Mouse (Mus musculus) C3H10T1/2 (cell line): Measurements from ENCODE around the gene Sac3d1. TPM values are rescaled to one million over a fixed set of nuclear protein-coding genes. Genes with fewer than 3 reads are reported as not detected.

ENCODE experiments used
- polyA plus RNA-seq, 2 experiments: library from polyadenylated mRNA; unstranded; fragments of >200 nt; fragmentation: generic; extraction: Trizol; gene quantifications; one replicate each; pipeline ENCODE4 v1.2.1; 2012; ENCODE audit warnings: missing spikeins in 2 of 2

The Sac3d1 gene
- polyA plus RNA-seq, result 10 to 100 TPM; 28.4 to 46.8 TPM

DNA sequence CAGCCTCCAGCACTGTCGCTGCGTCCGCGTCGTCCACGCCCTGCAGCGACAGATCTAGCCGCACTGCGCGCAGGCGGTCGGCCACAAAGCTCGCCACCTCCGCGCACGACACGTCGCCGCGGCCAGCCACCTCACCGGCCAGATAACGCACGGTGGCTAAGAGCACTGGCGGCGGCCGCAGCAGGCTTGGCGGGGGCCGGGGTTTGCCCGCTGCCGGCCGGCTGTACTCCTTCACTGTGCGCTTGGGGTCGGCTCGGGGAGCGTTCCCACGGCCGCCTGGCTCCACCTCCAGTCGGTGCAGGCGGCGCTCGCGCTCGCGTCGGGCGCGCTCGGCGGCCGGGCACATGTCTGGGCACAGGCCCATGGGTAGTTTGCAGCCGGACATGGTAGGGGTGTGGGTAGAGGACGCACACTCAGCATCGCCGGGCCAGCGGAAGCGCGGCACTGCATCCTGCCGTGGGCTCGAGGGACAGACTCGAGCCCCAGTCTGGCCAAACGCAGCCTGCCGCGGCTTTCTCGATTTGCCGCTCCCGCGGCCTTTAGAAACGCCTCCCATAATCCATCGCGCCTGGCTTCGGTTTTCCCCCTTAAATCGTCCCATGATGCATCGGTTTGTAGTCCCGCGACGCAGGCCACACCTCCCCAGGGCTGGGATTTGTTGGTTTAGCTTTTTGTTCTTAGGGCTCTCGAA, at the start of gene Sac3d1:
TSS of gene Sac3d1 (minus strand) at position 665 of the 691 bp plus-strand sequence.

DNA sequence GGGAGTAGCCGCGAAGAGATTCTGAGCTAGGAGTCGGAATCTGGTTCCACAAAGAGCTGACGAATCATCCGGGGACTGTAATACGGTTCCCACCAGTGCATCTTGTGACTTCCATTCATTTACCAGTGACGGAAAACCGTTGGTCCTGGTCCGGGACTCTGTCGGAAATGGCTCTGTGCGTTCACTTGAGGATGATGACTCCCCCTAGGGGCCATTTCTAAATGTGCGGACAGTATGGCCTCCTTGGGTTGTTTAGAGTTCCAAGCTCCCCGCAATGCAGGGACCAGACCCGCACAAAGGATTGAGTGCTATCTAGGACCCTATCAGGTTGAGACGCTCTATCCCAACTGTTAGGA, 22.9 kb upstream of the Sac3d1 start, which contains the start of gene Arl2:
TSS of gene Arl2 (minus strand) at position 155 of the 356 bp plus-strand sequence.

DNA sequence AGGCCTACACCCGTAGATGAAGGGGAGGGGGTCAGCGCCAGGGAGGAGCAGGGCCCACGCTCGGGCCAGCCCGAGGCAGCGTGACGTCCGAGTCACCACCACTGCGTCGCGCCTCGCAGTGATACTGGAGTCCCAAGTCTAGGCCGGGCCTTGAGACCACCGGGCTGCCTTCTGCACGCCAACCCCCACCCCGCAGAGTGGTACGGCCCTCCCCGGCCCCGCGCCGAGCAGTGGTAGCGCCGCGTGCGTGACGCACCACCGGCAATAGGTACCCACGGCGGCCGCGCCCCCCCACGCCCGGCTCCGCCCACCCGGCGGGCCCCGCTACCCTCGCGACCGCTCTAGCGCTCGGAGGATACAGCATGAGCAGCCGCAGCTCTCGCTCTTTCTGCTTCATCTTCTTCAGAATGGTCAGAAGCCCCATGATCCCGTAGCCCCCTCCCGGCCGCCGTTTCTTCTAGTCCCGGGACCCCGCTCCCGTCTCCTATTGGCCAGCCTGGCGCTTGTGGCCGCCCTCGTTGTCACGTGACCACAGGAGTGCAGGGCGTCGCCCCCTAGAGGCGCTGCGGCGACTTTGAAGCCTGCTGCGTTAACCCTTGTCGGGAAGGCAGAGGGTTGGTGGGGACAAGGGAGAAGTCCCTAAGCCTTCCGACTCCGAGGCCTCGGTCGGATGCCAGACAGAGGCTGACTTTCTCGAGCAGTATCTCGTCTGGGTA, 22.4 kb upstream of the Sac3d1 start, which contains the start of gene Batf2:
TSS of gene Batf2 (plus strand) at position 306 of the 716 bp plus-strand sequence.

DNA sequence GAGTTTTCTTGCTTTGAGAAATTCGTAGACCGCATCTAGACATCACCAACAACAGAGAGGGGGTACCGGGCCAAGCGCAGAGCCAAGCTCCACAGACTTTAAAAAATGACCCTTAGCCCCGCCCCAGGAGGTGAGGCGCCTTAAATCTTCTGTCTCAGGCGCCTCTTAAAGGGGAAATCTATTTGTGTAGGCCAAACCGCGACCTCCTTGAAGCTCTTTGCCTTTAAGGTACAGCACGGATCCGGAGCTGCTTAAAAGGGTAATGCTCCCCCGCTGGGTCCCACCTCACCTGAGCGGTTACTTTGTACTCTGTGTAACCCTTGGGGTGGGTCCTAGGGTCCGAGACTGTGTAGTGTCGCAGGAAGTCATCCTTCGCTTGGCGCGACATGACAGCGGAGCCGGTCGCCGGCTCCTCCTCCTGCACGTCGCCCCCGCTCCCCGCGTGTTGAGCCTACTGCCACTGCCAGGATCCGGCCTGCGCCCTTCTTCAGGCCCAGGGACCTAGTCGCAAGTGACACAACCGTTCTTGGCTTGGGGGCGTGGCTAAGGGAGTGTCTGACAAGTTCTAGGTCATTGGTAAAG, 9.4 kb upstream of the Sac3d1 start, which contains the start of gene Snx15:
TSS of gene Snx15 (minus strand) at position 545 of the 582 bp plus-strand sequence.

DNA sequence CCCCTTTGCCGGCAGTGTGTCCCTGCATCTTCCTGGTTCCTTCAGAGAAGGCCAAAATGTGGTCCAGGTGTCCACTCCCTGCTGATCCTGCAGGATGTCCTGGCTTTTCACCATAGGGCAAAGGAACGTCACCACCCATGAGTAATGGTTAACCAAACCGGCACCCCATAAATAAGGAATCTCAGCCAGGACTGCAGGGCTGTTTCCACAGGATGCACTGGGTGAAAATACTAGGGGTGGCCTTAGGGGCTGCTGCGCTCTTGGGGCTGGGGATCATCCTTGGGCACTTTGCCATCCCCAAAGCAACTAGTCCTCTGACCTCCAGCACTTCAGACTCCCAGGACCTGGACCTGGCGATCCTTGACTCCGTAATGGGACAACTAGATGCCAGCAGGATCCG, 12.9 kb downstream of the Sac3d1 start, which contains the start of gene Naaladl1:
TSS of gene Naaladl1 (plus strand) at position 197 of the 400 bp plus-strand sequence.

DNA sequence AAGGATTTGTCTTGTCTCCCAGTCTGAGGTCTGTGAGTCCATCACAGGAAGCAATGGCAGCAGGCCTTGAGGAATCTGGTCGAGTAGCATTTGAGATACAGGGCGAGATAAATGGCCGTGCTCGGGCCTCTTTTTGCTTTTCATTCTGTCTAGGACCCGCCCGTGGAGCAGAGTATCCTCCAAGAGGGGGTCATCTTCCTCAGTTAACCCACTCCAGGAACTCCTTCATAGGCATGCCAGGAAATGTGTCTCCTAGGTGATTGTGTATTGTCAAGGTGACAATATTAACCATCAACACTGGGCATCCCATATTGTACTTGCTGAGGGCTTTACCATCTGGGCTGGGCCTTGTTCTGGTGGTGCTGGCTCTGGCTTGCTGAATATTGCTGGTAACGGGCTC, 24.3 kb downstream of the Sac3d1 start, which contains the start of gene AC131692.1:
TSS of gene AC131692.1 (plus strand) at position 301 of the 400 bp plus-strand sequence.

DNA sequence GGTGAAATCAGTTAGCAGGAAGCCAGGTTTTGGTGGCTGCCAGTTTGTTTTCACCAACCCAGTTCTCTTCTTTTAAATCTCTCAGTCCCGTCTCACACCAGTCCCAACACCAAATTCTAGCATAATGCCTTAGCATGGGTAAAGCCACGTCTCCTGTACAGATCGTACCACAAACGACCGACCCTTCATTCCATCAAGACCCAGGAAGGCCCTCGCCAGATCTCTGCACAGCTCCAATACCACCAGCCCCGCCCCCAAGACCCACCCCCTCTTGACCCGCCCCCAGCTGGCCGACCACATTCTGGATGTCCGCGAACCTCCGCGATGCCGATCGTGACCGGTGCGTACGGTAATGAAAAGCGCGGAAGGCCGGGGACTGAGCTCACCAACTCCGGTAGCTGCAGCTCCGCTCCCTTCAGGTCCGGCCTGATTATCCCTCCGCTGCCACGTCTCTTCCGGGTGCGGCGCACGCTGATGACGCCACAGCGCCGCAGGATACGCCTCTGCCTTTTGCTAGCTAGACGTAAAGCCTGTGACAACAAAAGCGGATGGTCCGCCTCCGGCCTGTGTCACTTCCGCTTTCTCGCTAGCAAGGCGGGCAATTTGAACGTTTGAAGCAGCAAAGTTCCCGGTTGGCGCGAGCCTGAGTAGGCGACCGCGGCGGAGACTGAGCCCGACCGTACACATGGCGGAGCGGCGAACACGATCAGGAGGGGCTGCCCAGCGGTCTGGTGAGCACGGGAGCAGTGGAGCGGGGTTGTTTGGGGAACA, 33.8 kb downstream of the Sac3d1 start, which contains the start of the genes Zfpl1 and Cdca5:
TSS of gene Zfpl1 (minus strand) at position 479 of the 771 bp plus-strand sequence.
TSS of gene Cdca5 (plus strand) at position 506 of the 771 bp plus-strand sequence.

DNA sequence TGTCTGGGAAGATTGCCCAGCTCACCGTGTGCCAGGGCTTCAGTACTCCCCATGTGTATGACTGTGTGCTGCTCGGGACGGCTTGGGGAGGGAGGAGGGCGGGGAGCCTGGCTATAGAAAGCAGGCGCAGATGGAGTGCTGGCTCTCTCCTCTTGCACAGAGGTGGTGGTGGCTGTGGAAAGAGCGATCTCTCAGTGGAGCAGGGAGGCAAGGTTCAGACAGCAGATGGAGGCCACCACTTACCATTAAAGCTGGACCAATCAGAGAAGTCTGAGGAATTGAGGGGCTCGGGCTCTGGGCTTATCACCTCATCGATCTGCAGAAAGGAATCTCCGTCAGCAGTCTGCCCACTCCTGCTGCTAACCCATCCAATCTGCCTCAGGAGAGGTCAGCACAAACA, 36.3 kb downstream of the Sac3d1 start, which contains the start of gene Gm28374:
TSS of gene Gm28374 (minus strand) at position 101 of the 400 bp plus-strand sequence.

DNA sequence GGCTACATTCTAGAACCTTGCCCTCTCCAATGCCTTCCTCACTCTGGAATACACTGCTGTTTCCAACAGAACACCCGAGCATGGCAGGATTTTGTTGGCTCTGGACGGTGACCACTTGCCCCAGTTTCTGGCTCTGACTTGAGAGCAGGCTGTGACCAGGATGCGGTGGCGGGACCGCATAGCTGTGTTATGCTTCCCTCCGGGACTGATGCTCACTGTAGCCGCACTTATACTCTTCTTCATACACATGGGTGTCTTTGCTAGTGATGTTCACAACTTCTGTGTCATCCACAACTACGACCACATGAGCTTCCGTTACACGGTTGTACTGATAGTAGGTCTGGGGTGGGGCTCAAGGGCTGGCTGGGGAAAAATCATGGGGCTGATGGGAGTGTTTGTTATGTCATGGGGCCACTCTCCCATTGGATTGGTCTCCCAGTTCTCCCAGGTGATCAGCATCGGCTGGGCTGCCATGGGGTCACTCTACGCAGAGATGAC, 38.4 kb downstream of the Sac3d1 start, which contains the start of gene Tmem262:
TSS of gene Tmem262 (plus strand) at position 51 of the 498 bp plus-strand sequence.

DNA sequence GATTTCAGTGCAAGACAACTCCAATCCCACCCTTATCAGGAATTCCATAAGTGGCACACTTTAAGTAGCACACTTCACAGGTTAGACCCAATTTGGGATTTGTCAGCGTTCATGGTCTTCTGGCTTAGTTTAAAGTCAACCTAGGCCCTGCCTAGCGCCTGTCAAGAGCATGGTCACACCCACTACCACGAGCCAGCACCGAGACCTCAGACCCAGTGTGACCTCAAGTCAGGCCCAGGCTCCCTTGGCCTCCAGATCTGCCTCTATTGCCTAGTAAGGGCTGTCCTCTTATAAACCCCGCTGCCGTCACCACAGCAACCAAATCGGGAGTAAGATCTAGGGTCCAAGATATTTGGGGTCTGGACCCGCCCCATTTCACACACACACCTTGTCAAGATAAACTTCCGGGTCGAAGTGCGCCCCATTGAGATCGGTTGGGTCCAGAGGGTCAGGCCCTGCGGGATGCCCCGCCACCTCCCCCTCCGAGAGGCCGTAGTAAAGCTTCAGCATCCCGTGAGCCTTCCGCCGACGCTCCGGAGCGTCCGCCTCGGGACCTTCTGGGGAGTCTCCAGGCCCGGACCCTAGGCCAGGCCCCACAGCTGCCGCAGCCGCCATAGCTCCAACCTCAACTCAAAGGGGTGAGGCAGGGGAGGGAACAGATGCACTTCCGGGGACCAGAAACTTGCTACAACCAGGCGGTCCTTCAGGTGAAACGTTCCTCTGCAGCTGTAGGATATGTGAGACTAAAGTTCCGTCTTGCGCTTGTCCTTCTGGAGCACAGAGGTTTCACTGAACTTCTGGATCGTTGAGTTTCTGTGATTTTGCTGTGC, 41.7 kb downstream of the Sac3d1 start, which contains the start of gene Vps51:
TSS of gene Vps51 (minus strand) at position 668 of the 830 bp plus-strand sequence.

DNA sequence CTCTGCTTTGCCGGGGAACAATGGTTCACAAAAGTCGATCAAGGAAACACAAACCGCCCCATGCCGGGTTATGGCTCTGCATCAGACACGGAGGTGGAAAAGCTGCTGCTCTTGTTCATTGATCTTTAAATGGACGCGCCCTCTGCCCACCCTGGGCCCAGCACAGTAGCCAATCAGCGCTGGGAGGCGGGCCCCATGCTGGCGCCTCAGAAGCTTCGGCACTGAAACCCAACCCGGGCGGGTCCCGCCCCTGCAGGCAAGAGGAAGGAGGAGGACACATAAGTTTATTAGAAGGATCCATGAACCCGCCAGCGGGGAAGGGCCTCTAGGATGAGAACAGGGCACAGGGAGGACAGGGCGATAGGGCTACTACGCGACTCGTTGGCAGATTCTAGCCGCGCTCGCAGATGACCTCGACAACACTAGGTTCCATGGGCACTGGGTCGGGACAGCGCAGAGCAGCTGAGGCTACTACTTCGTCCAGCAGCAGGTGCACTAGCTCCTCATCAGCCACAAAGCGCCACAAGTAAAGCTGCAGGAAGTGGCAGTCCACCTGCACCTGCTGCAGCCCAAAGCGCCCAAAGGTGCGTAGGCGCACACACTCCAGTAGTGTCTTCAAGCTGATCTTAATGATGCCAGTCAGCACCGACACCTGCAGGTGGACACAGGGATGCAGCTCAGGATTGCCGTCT, 50.6 kb downstream of the Sac3d1 start, which contains the start of gene Tm7sf2:
TSS of gene Tm7sf2 (minus strand) at position 650 of the 692 bp plus-strand sequence.

Other genes with a start within 250 kb of the Sac3d1 start
- gene Frmd8, start 243.4 kb downstream of the Sac3d1 start, polyA plus RNA-seq, result 10 to 100 TPM; 22.0 to 31.9 TPM
- gene Slc25a45, start 240.8 kb downstream of the Sac3d1 start, polyA plus RNA-seq, result 10 to 100 TPM in 1 of 2 experiments, 1 to 10 TPM in 1; 4.8 to 25.6 TPM
- gene Tigd3, start 224.5 kb downstream of the Sac3d1 start, polyA plus RNA-seq, result 1 to 10 TPM in 1 of 2 experiments, under 1 TPM in 1; 0.46 to 1.5 TPM
- gene Dpf2, start 205.6 kb downstream of the Sac3d1 start, polyA plus RNA-seq, result 10 to 100 TPM; 36.2 to 93.5 TPM
- 10 to 100 TPM; 28.5 to 39.7 TPM for gene Cdc42ep2, start 193.8 kb downstream of the Sac3d1 start, polyA plus RNA-seq
- gene Pola2, start 154.4 kb downstream of the Sac3d1 start, polyA plus RNA-seq, result 10 to 100 TPM; 33.2 to 41.9 TPM
- gene Slc22a20, start 132.5 kb downstream of the Sac3d1 start, polyA plus RNA-seq, result under 1 TPM in 1 of 2 experiments, not detected in 1; 0.05 TPM
- gene Capn1, start 102.8 kb downstream of the Sac3d1 start, polyA plus RNA-seq, result 100 to 1,000 TPM in 1 of 2 experiments, 10 to 100 TPM in 1; 54.3 to 106 TPM
- gene Syvn1, start 72.1 kb downstream of the Sac3d1 start, polyA plus RNA-seq, result 10 to 100 TPM in 1 of 2 experiments, 1 to 10 TPM in 1; 8.1 to 37.0 TPM
- 10 to 100 TPM; 53.0 to 53.6 TPM for gene Mrpl49, start 60.9 kb downstream of the Sac3d1 start, polyA plus RNA-seq
- gene Fau, start 60.8 kb downstream of the Sac3d1 start, polyA plus RNA-seq, result 1,000 to 10,000 TPM; 3,123 to 6,609 TPM
- gene Znhit2, start 57.5 kb downstream of the Sac3d1 start, polyA plus RNA-seq, result 10 to 100 TPM; 47.8 to 81.5 TPM
- 10 to 100 TPM; 13.4 to 34.1 TPM for gene Tm7sf2, start 50.3 kb downstream of the Sac3d1 start, polyA plus RNA-seq
- 10 to 100 TPM; 86.8 to 98.3 TPM for gene Vps51, start 41.4 kb downstream of the Sac3d1 start, polyA plus RNA-seq
- not detected for gene Tmem262, start 38.6 kb downstream of the Sac3d1 start, polyA plus RNA-seq
- gene Gm28374, start 36.4 kb downstream of the Sac3d1 start, polyA plus RNA-seq, result 1 to 10 TPM in 1 of 2 experiments, under 1 TPM in 1; 0.12 to 1.5 TPM
- gene Zfpl1, start 33.7 kb downstream of the Sac3d1 start, polyA plus RNA-seq, result 100 to 1,000 TPM in 1 of 2 experiments, 10 to 100 TPM in 1; 97.2 to 129 TPM
- gene Cdca5, start 33.7 kb downstream of the Sac3d1 start, polyA plus RNA-seq, result 10 to 100 TPM; 22.1 to 36.7 TPM
- under 1 TPM; 0.25 to 0.46 TPM for gene AC131692.1, start 24.2 kb downstream of the Sac3d1 start, polyA plus RNA-seq
- under 1 TPM; 0.07 to 0.28 TPM for gene Naaladl1, start 12.9 kb downstream of the Sac3d1 start, polyA plus RNA-seq
- gene Snx15, start 9.7 kb upstream of the Sac3d1 start, polyA plus RNA-seq, result 10 to 100 TPM; 17.1 to 34.0 TPM
- under 1 TPM in 1 of 2 experiments, not detected in 1; 0.14 TPM for gene Batf2, start 22.3 kb upstream of the Sac3d1 start, polyA plus RNA-seq
- gene Arl2, start 22.9 kb upstream of the Sac3d1 start, polyA plus RNA-seq, result 100 to 1,000 TPM; 112 to 164 TPM
- gene Majin, start 65.7 kb upstream of the Sac3d1 start, polyA plus RNA-seq, result not detected
- 1 to 10 TPM in 1 of 2 experiments, under 1 TPM in 1; 0.33 to 3.6 TPM for gene Gpha2, start 107.7 kb upstream of the Sac3d1 start, polyA plus RNA-seq
- 10 to 100 TPM; 11.0 to 23.1 TPM for gene Ppp2r5b, start 117.2 kb upstream of the Sac3d1 start, polyA plus RNA-seq
- gene Atg2a, start 123.0 kb upstream of the Sac3d1 start, polyA plus RNA-seq, result 10 to 100 TPM; 10.8 to 22.6 TPM
- gene Ehd1, start 158.1 kb upstream of the Sac3d1 start, polyA plus RNA-seq, result 100 to 1,000 TPM; 138 to 139 TPM
- under 1 TPM; 0.04 to 0.26 TPM for gene Cdc42bpg, start 187.8 kb upstream of the Sac3d1 start, polyA plus RNA-seq
- 10 to 100 TPM; 39.2 to 60.2 TPM for gene Men1, start 216.3 kb upstream of the Sac3d1 start, polyA plus RNA-seq
- gene Map4k2, start 222.5 kb upstream of the Sac3d1 start, polyA plus RNA-seq, result 10 to 100 TPM in 1 of 2 experiments, 1 to 10 TPM in 1; 3.1 to 11.6 TPM
- 100 to 1,000 TPM in 1 of 2 experiments, 10 to 100 TPM in 1; 75.7 to 128 TPM for gene Sf1, start 245.0 kb upstream of the Sac3d1 start, polyA plus RNA-seq